Mouse (Mus musculus) heart, adult 2 months (tissue): ENCODE results near the gene Agmat. TPM values are rescaled to one million over a fixed set of nuclear protein-coding genes. Genes with fewer than 3 reads are reported as not detected.

Experiments
- DNase-seq, 2 experiments: peaks; one replicate each; pipeline ENCODE4 v3.0.0; 2021
- H3K27ac ChIP-seq: fragments of 200-600 bp; 2 replicates; pipeline ENCODE4 v1.8.1; 2022
- H3K27me3 ChIP-seq: fragments of 200-500 bp; 2 replicates; pipeline ENCODE4 v1.6.1; 2012; ENCODE audit warnings: mild to moderate bottlenecking, low read length, inconsistent platforms, mixed read lengths; ENCODE audit not compliant: control insufficient read depth, insufficient read depth
- H3K36me3 ChIP-seq: fragments of 200-500 bp; 2 replicates; pipeline ENCODE4 v1.6.1; 2012; ENCODE audit warnings: low read length, inconsistent platforms; ENCODE audit not compliant: control insufficient read depth, insufficient read depth
- H3K4me1 ChIP-seq: fragments of 200-500 bp; 2 replicates; pipeline ENCODE4 v1.6.1; 2011; ENCODE audit warnings: low read length; ENCODE audit not compliant: control insufficient read depth, insufficient read depth
- H3K4me3 ChIP-seq: fragments of 200-600 bp; 2 replicates; pipeline ENCODE4 v1.8.1; 2022
- H3K79me2 ChIP-seq: fragments of 200-500 bp; replicated peaks from 2 replicates; pipeline ENCODE4 v1.6.1; 2012; ENCODE audit warnings: mild to moderate bottlenecking, inconsistent platforms, low read length, moderate library complexity, mixed read lengths; ENCODE audit not compliant: control insufficient read depth, insufficient read depth
- H3K9ac ChIP-seq: fragments of 200-500 bp; 2 replicates; pipeline ENCODE4 v1.6.1; 2012; ENCODE audit warnings: low read depth, mild to moderate bottlenecking, control low read depth, inconsistent platforms, low read length, mixed read lengths
- CTCF ChIP-seq: fragments of 200-600 bp; IDR thresholded peaks from 2 replicates; pipeline ENCODE4 v1.8.1; 2022; ENCODE audit warnings: antibody characterized with exemption, mild to moderate bottlenecking, moderate library complexity
- EP300 ChIP-seq: fragments of 200-500 bp; IDR thresholded peaks from 2 replicates; pipeline ENCODE4 v1.6.1; 2011; ENCODE audit warnings: low read depth, low read length, control low read depth; ENCODE audit not compliant: insufficient read depth
- POLR2A ChIP-seq: fragments of 200-500 bp; IDR thresholded peaks from 2 replicates; pipeline ENCODE4 v1.6.1; 2011; ENCODE audit warnings: mild to moderate bottlenecking, low read depth, low read length, control low read depth; ENCODE audit not compliant: insufficient read depth
- WGBS: fragments of 180-500 bp; shearing (Covaris S2); methylation state at CpG from one replicate; pipeline ENCODE4 v1.1.7; 2018; 5-methylcytosine and 5-hydroxymethylcytosine counted together
- intact Hi-C: fragments of 180-260 bp; cut with DNase I; formaldehyde crosslinking; loops from one replicate; pipeline ENCODE4 v1.15.1; 2025
- long read RNA-seq: library from polyadenylated mRNA; stranded (forward); transcript quantifications from one replicate; pipeline ENCODE4 v2.0.0, GENCODE M21; 2021
- polyA plus RNA-seq: library from polyadenylated mRNA; depleted of rRNA; stranded (reverse); fragments of >200 nt; gene quantifications from 2 replicates; pipeline ENCODE4 v1.2.3, GENCODE M21; 2012; rRNA removed
- total RNA-seq, 2 experiments: library from RNA; stranded (reverse); gene quantifications; 2 replicates each; pipeline ENCODE4 v1.2.3; 2021

The Agmat gene
- total RNA-seq (under 1 TPM; 0.23 to 0.32 TPM), polyA plus RNA-seq (0.57 and 1.1 TPM in 2 replicates)
- long read RNA-seq: 0 reads

GRCm38 (mm10) chr4:141746578-141747346 lies at the start of gene Agmat:
TSS of gene Agmat (plus strand) at chr4:141746672.
- Histone ChIP-seq H3K27ac (no peak within 1 kb of the TSS), H3K4me1 (peaks cover 3% of the 10 kb centered on the region; the same call in 1 of the 2 replicates), H3K36me3 (no peaks in the 10 kb centered on the region), H3K79me2 (no peaks in the 10 kb centered on the region), H3K9ac (no peak within 1 kb of the TSS), H3K27me3 (no peaks in the 10 kb centered on the region), H3K4me3 (no peak within 1 kb of the TSS)
- no peak for DNase-seq
- intact Hi-C loops: no loop called here
- 40% methylated on average over 25 of the region's 25 CpGs for WGBS
- TF ChIP-seq CTCF (no peak), POLR2A (no peak), EP300 (no peak)

GRCm38 (mm10) chr4:141704625-141705024 lies 41.8 kb upstream of the Agmat start:
- intact Hi-C loops: no loop called here
- TF ChIP-seq POLR2A: no peak
- TF ChIP-seq EP300: no peak
- no peak for TF ChIP-seq CTCF
- Histone ChIP-seq H3K4me1 (peaks cover 2% of the 10 kb centered on the region), H3K4me3 (no peak overlapping the region), H3K9ac (no peak overlapping the region), H3K27me3 (no peaks in the 10 kb centered on the region), H3K36me3 (peaks cover 16% of the 10 kb centered on the region), H3K79me2 (peaks cover 4% of the 10 kb centered on the region), H3K27ac (no peak overlapping the region)
- WGBS: 62% methylated on average over 2 of the region's 2 CpGs
- DNase-seq: peak in 1 of 2 experiments; percentile 29

- Histone ChIP-seq H3K27me3 (no peaks in the 10 kb centered on the region), H3K36me3 (peaks cover 18% of the 10 kb centered on the region), H3K27ac (no peak overlapping the region), H3K4me3 (no peak overlapping the region), H3K9ac (no peak overlapping the region), H3K4me1 (peaks cover 2% of the 10 kb centered on the region), H3K79me2 (peaks cover 6% of the 10 kb centered on the region)
- DNase-seq: no peak
- intact Hi-C loops: no loop called here
- WGBS: 73% methylated on average over 4 of the region's 4 CpGs
- no peak for TF ChIP-seq POLR2A
- TF ChIP-seq CTCF: no peak
- no peak for TF ChIP-seq EP300
Measured at GRCm38 (mm10) chr4:141705331-141705730, 41.1 kb upstream of the Agmat start.

GRCm38 (mm10) chr4:141708005-141708404 lies 38.5 kb upstream of the Agmat start:
- Histone ChIP-seq H3K27ac (no peak overlapping the region), H3K9ac (no peak overlapping the region), H3K27me3 (no peaks in the 10 kb centered on the region), H3K4me1 (peaks cover 2% of the 10 kb centered on the region), H3K36me3 (peaks cover 27% of the 10 kb centered on the region), H3K79me2 (peaks cover 10% of the 10 kb centered on the region), H3K4me3 (no peak overlapping the region)
- TF ChIP-seq EP300 (no peak), CTCF (no peak), POLR2A (no peak)
- intact Hi-C loops: no loop called here
- 91% methylated on average over 7 of the region's 7 CpGs for WGBS
- no peak for DNase-seq

- 73% methylated on average over 2 of the region's 2 CpGs for WGBS
- Histone ChIP-seq H3K27ac (no peak overlapping the region), H3K4me3 (no peak overlapping the region), H3K9ac (no peak overlapping the region), H3K27me3 (no peaks in the 10 kb centered on the region), H3K4me1 (peaks cover 3% of the 10 kb centered on the region), H3K36me3 (peaks cover 27% of the 10 kb centered on the region), H3K79me2 (peaks cover 12% of the 10 kb centered on the region)
- intact Hi-C loops: no loop called here
- TF ChIP-seq POLR2A: no peak
- no peak for TF ChIP-seq EP300
- no peak for TF ChIP-seq CTCF
- DNase-seq: no peak
Measured at GRCm38 (mm10) chr4:141708971-141709370, 37.5 kb upstream of the Agmat start.

GRCm38 (mm10) chr4:141711250-141711649 lies 35.2 kb upstream of the Agmat start:
- no peak for TF ChIP-seq POLR2A
- no peak for TF ChIP-seq EP300
- no peak for TF ChIP-seq CTCF
- no peak overlapping the region for H3K9ac ChIP-seq
- peaks cover 19% of the 10 kb centered on the region for H3K4me1 ChIP-seq
- 100% methylated on average over 1 of the region's 1 CpGs for WGBS
- H3K79me2 ChIP-seq: peaks cover 21% of the 10 kb centered on the region
- no peak overlapping the region for H3K4me3 ChIP-seq
- no peaks in the 10 kb centered on the region for H3K27me3 ChIP-seq
- H3K27ac ChIP-seq: no peak overlapping the region
- no peak for DNase-seq
- intact Hi-C loops: no loop called here
- H3K36me3 ChIP-seq: peaks cover 25% of the 10 kb centered on the region
